Mouse (Mus musculus) hindbrain, embryonic 15.5 days (tissue): ENCODE measurements at regions not wholly inside any gene's neighbourhood (a gene's known extent, or its start where the extent isn't known, plus 50 kb on each side); places are given as distances from the start of the nearest gene placed in this dataset.
A peak's percentile ranks its signal among the peaks of the same experiment; 100 is the strongest.

Source experiments
- ATAC-seq: fragments of 200-750 bp; cut with Nextera tagmentation; 2 replicates; pipeline ENCODE4 v1.8.0; 2017; ENCODE audit warnings: low read depth, moderate number of reproducible peaks, moderate TSS enrichment; ENCODE audit not compliant: low FRiP score
- H3K27ac ChIP-seq: fragments of 300-500 bp; sonication (generic); replicated peaks from 2 replicates; pipeline ENCODE4 v1.5.1; 2015; ENCODE audit warnings: mild to moderate bottlenecking, inconsistent platforms
- H3K27me3 ChIP-seq: fragments of 300-500 bp; sonication (generic); 2 replicates; pipeline ENCODE4 v1.6.1; 2015; ENCODE audit warnings: control low read depth, inconsistent platforms
- H3K36me3 ChIP-seq: fragments of 300-500 bp; sonication (generic); 2 replicates; pipeline ENCODE4 v1.6.1; 2015; ENCODE audit warnings: control low read depth, inconsistent platforms
- H3K4me1 ChIP-seq: fragments of 300-500 bp; sonication (generic); replicated peaks from 2 replicates; pipeline ENCODE4 v1.6.1; 2015; ENCODE audit warnings: control low read depth, inconsistent platforms
- H3K4me2 ChIP-seq: fragments of 300-500 bp; sonication (generic); 2 replicates; pipeline ENCODE4 v1.6.1; 2015; ENCODE audit warnings: moderate library complexity, mild to moderate bottlenecking, inconsistent platforms
- H3K4me3 ChIP-seq: fragments of 300-500 bp; sonication (generic); 2 replicates; pipeline ENCODE4 v1.5.1; 2015; ENCODE audit warnings: mild to moderate bottlenecking, inconsistent platforms
- H3K9ac ChIP-seq: fragments of 300-500 bp; sonication (generic); 2 replicates; pipeline ENCODE4 v1.6.1; 2015; ENCODE audit warnings: inconsistent platforms
- H3K9me3 ChIP-seq: fragments of 300-500 bp; sonication (generic); 2 replicates; pipeline ENCODE4 v1.6.1; 2016; ENCODE audit warnings: control low read depth, inconsistent platforms
- WGBS: fragments of 180-500 bp; shearing (Covaris S2); methylation state at CpG from one replicate; pipeline ENCODE4 v1.1.7; 2015; 5-methylcytosine and 5-hydroxymethylcytosine counted together

DNA sequence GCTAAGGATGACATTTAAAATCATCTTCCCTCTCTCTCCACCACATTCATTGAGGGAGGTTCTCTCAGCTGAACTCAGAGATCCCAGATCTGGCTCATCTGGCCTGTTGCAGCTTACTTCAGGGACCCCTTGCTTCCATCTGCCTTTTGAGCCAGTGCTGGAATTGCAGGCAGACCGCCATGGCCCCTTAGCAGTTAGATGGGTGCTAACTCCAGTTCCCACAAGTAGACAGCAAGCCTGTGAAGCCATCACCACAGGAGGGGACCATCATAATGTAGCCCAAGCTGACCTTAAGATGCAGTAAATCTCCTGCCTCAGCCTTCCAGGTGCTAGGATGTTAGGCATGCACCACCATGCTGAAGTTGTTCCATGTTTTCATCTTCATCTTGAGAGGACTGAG lies 221.7 kb upstream of the Mphosph6 start:
- WGBS: 100% methylated on average over 1 of the region's 1 CpGs
- Histone ChIP-seq H3K4me2 (no peak overlapping the region), H3K9me3 (no peaks in the 10 kb centered on the region), H3K9ac (no peak overlapping the region), H3K36me3 (no peaks in the 10 kb centered on the region), H3K27me3 (no peaks in the 10 kb centered on the region), H3K4me1 (no peaks in the 10 kb centered on the region), H3K27ac (no peak overlapping the region), H3K4me3 (no peak overlapping the region)
- ATAC-seq: no peak

GRCm38 (mm10) chr8:118021978-118022377 lies 220.2 kb upstream of the Mphosph6 start:
- no peaks in the 10 kb centered on the region for H3K9me3 ChIP-seq
- no peaks in the 10 kb centered on the region for H3K27me3 ChIP-seq
- peaks cover 7% of the 10 kb centered on the region for H3K4me1 ChIP-seq
- 51% methylated on average over 3 of the region's 3 CpGs for WGBS
- no peak overlapping the region for H3K4me2 ChIP-seq
- H3K27ac ChIP-seq: no peak overlapping the region
- no peak overlapping the region for H3K4me3 ChIP-seq
- no peak for ATAC-seq
- no peak overlapping the region for H3K9ac ChIP-seq
- H3K36me3 ChIP-seq: no peaks in the 10 kb centered on the region

DNA sequence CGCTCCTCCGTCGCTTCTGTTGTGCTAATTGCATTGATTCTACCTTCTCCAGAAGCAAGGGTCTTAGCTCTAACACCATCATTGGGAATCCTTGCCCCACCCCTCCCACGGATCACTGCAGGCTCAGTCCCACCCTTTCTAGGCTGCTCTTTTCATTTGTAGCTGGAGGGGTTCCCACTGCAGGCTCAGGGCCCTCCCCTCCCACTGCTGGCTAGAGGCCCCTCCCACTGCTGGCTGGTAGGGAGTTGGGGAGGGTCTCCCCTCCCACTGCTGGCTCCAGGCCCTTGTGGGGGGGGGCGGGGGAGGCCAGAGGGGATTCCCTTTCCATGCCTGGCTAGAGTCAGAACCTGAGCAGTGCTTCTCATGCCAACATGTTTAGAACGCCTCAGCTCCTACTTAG lies 215.5 kb upstream of the Mphosph6 start:
- Histone ChIP-seq H3K4me3 (no peak overlapping the region), H3K36me3 (no peaks in the 10 kb centered on the region), H3K9ac (no peak overlapping the region), H3K27ac (no peak overlapping the region), H3K27me3 (no peaks in the 10 kb centered on the region), H3K4me1 (peaks cover 8% of the 10 kb centered on the region), H3K4me2 (no peak overlapping the region), H3K9me3 (no peaks in the 10 kb centered on the region)
- peak; percentile 69; the same call in 1 of the 2 replicates for ATAC-seq
- 26% methylated on average over 6 of the region's 6 CpGs for WGBS

DNA sequence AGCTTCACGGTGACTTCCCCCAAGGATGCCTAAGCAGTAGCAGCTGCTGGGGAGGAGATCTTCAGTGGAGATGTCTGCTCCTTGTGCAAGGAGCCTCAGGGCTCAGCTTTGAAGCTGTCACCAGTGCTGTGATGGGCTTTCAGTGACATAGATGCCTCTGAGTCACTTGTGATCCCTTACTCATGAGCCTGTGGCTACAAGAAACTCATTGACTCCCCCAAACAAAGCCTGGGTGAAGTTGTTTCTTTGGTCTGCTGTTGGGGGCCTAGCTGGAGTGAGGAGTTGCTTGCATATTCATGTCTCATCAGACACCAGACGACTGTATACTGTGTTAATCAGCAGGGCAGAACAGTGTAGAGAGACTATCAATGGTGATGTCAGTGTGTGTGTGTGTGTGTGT lies 203.4 kb upstream of the Mphosph6 start:
- Histone ChIP-seq H3K9me3 (no peaks in the 10 kb centered on the region), H3K4me1 (peaks cover 6% of the 10 kb centered on the region; the same call in 1 of the 2 replicates)
- ATAC-seq: no peak

GRCm38 (mm10) chr8:118004391-118004851 lies 202.7 kb upstream of the Mphosph6 start:
- Histone ChIP-seq H3K9ac (no peak overlapping the region), H3K4me2 (no peak overlapping the region)

More for the DNA sequence above, 203.4 kb upstream of the Mphosph6 start:
- no peaks in the 10 kb centered on the region for H3K36me3 ChIP-seq
- H3K27me3 ChIP-seq: no peaks in the 10 kb centered on the region
- H3K4me2 ChIP-seq: no peak overlapping the region
- no peak overlapping the region for H3K4me3 ChIP-seq
- H3K27ac ChIP-seq: no peak overlapping the region
- 39% methylated on average over 2 of the region's 2 CpGs for WGBS
- H3K9ac ChIP-seq: no peak overlapping the region

GRCm38 (mm10) chr8:118001138-118001537 lies 199.4 kb upstream of the Mphosph6 start:
- Histone ChIP-seq H3K36me3 (no peaks in the 10 kb centered on the region), H3K27me3 (no peaks in the 10 kb centered on the region), H3K27ac (no peak overlapping the region), H3K9ac (no peak overlapping the region), H3K4me3 (no peak overlapping the region), H3K9me3 (no peaks in the 10 kb centered on the region), H3K4me1 (peaks cover 6% of the 10 kb centered on the region; the same call in 1 of the 2 replicates), H3K4me2 (no peak overlapping the region)
- no peak for ATAC-seq
- 90% methylated on average over 10 of the region's 10 CpGs for WGBS

More at GRCm38 (mm10) chr8:118004391-118004851, 202.7 kb upstream of the Mphosph6 start:
- ATAC-seq: no peak
- Histone ChIP-seq H3K9me3 (no peaks in the 10 kb centered on the region), H3K4me1 (peaks cover 6% of the 10 kb centered on the region; the same call in 1 of the 2 replicates), H3K27me3 (no peaks in the 10 kb centered on the region), H3K27ac (no peak overlapping the region), H3K36me3 (no peaks in the 10 kb centered on the region), H3K4me3 (no peak overlapping the region)
- 41% methylated on average over 7 of the region's 7 CpGs for WGBS

GRCm38 (mm10) chr8:117991826-117992225 lies 190.1 kb upstream of the Mphosph6 start:
- no peaks in the 10 kb centered on the region for H3K36me3 ChIP-seq
- no peak overlapping the region for H3K4me3 ChIP-seq
- no peaks in the 10 kb centered on the region for H3K27me3 ChIP-seq
- no peaks in the 10 kb centered on the region for H3K9me3 ChIP-seq
- no peaks in the 10 kb centered on the region for H3K4me1 ChIP-seq
- H3K27ac ChIP-seq: no peak overlapping the region
- no peak for ATAC-seq
- no peak overlapping the region for H3K4me2 ChIP-seq
- no peak overlapping the region for H3K9ac ChIP-seq
- 91% methylated on average over 7 of the region's 7 CpGs for WGBS

DNA sequence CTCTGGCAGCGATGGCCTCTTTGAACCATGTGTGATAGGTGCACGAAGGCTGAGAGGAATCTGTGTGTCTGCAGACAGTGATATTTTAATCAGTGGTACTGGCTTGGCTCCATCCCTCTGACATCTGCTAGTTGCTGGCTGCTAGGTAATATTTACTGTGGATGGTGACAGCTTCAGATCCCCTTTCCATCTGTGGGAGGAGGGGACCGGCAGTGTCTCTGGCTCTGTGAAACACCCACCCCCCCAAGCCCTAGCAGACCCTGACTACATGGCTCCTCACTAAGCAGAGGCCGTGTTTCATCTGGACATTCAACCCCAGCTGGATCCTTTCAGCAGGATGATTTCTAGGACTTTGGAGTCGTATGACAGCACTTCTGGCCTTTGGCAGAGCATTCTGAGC lies 187.0 kb upstream of the Mphosph6 start:
- H3K4me1 ChIP-seq: no peaks in the 10 kb centered on the region
- H3K27me3 ChIP-seq: no peaks in the 10 kb centered on the region
- no peak overlapping the region for H3K4me3 ChIP-seq
- no peak overlapping the region for H3K4me2 ChIP-seq
- 62% methylated on average over 5 of the region's 5 CpGs for WGBS
- H3K36me3 ChIP-seq: no peaks in the 10 kb centered on the region
- no peak overlapping the region for H3K9ac ChIP-seq
- 0 out of 2 replicates have a peak, but pooled peaks cover 4% of the 10 kb centered on the region for H3K9me3 ChIP-seq
- no peak overlapping the region for H3K27ac ChIP-seq
- no peak for ATAC-seq

DNA sequence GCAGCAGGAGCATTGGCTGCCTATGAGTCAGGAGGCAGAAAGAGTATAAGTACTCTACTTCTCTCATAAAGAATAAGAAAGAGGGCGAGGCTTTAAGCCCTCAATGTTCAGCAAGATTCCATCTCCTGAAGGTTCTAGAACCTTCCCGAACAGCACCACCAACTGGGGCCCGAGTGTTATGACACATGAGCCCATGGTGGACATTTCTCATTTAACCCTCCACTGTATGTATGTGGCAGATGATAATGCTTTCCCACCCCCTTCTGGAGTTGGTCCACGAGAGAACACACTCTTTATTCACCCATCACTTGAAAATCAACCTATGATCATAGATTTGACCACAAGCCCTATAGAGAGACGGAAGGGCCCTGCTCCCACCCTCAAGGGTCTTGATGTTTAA lies 166.6 kb upstream of the Mphosph6 start:
- Histone ChIP-seq H3K9ac (no peak overlapping the region), H3K9me3 (no peaks in the 10 kb centered on the region), H3K36me3 (no peaks in the 10 kb centered on the region), H3K4me3 (no peak overlapping the region), H3K4me2 (no peak overlapping the region), H3K27me3 (no peaks in the 10 kb centered on the region), H3K4me1 (no peaks in the 10 kb centered on the region), H3K27ac (no peak overlapping the region)
- no peak for ATAC-seq
- 90% methylated on average over 5 of the region's 5 CpGs for WGBS

- Histone ChIP-seq H3K9ac (no peak overlapping the region), H3K4me1 (no peaks in the 10 kb centered on the region), H3K36me3 (no peaks in the 10 kb centered on the region), H3K4me3 (no peak overlapping the region), H3K4me2 (no peak overlapping the region), H3K9me3 (no peaks in the 10 kb centered on the region), H3K27ac (no peak overlapping the region), H3K27me3 (no peaks in the 10 kb centered on the region)
- no peak for ATAC-seq
- whole genome bisulfite sequencing: 91% methylated on average over 5 of the region's 5 CpGs
Measured at GRCm38 (mm10) chr8:117966556-117966955, 164.8 kb upstream of the Mphosph6 start.

DNA sequence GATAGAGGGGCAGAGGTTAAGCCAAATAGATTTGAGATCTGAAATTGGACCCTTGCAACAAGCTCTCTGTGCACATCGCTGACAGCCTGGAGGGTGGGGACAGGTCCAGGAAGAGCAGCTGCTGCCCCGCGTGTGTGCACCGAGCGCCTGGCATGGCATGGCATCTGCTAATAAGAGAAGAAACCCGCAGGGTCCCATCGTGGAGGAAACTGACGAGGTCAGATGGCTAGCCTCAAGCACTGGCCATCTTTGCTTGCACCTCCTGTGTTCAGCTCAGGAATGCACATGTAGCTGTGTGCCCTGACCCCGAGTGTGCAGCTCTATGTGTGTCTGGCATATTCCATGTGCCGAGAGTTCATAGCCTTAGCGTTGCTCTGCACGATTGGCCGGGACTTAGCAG lies 161.7 kb upstream of the Mphosph6 start:
- H3K9ac ChIP-seq: no peak overlapping the region

GRCm38 (mm10) chr8:117962666-117963065 lies 160.9 kb upstream of the Mphosph6 start:
- Histone ChIP-seq H3K4me1 (peaks cover 4% of the 10 kb centered on the region; the same call in 1 of the 2 replicates), H3K9ac (no peak overlapping the region), H3K36me3 (no peaks in the 10 kb centered on the region), H3K4me2 (no peak overlapping the region), H3K9me3 (no peaks in the 10 kb centered on the region), H3K4me3 (no peak overlapping the region), H3K27me3 (no peaks in the 10 kb centered on the region), H3K27ac (no peak overlapping the region)
- ATAC-seq: no peak
- 86% methylated on average over 8 of the region's 8 CpGs for WGBS

More for the DNA sequence above, 161.7 kb upstream of the Mphosph6 start:
- H3K27ac ChIP-seq: no peak overlapping the region
- H3K4me3 ChIP-seq: no peak overlapping the region
- no peaks in the 10 kb centered on the region for H3K9me3 ChIP-seq
- H3K4me2 ChIP-seq: no peak overlapping the region
- no peak for ATAC-seq
- H3K4me1 ChIP-seq: 0 out of 2 replicates have a peak, but pooled peaks cover 2% of the 10 kb centered on the region
- H3K27me3 ChIP-seq: no peaks in the 10 kb centered on the region
- H3K36me3 ChIP-seq: no peaks in the 10 kb centered on the region
- WGBS: 80% methylated on average over 13 of the region's 13 CpGs

- H3K9me3 ChIP-seq: no peaks in the 10 kb centered on the region
- H3K4me3 ChIP-seq: no peak overlapping the region
- H3K4me1 ChIP-seq: peaks cover 10% of the 10 kb centered on the region; the same call in 1 of the 2 replicates
- H3K4me2 ChIP-seq: peak overlapping the region; percentile 20; the same call in 1 of the 2 replicates
- H3K27me3 ChIP-seq: no peaks in the 10 kb centered on the region
- H3K9ac ChIP-seq: no peak overlapping the region
- H3K27ac ChIP-seq: no peak overlapping the region
- no peak for ATAC-seq
- WGBS: 55% methylated on average over 8 of the region's 8 CpGs
- no peaks in the 10 kb centered on the region for H3K36me3 ChIP-seq
Measured at GRCm38 (mm10) chr8:117959501-117959900, 157.8 kb upstream of the Mphosph6 start.
